Mouse (Mus musculus) inflammation-experienced regulatory T-cells, adult 16 weeks (primary cell): ENCODE results near the gene Apoh. TPM values are rescaled to one million over a fixed set of nuclear protein-coding genes. Genes with fewer than 3 reads are reported as not detected.

ENCODE experiments used
- polyA plus RNA-seq: library from polyadenylated mRNA; unstranded; fragments of 100-300 nt; shearing (Covaris generic); gene quantifications from one replicate; pipeline ENCODE4 v1.2.1, GENCODE M21; 2017

Gene Apoh
- not detected for polyA plus RNA-seq

DNA sequence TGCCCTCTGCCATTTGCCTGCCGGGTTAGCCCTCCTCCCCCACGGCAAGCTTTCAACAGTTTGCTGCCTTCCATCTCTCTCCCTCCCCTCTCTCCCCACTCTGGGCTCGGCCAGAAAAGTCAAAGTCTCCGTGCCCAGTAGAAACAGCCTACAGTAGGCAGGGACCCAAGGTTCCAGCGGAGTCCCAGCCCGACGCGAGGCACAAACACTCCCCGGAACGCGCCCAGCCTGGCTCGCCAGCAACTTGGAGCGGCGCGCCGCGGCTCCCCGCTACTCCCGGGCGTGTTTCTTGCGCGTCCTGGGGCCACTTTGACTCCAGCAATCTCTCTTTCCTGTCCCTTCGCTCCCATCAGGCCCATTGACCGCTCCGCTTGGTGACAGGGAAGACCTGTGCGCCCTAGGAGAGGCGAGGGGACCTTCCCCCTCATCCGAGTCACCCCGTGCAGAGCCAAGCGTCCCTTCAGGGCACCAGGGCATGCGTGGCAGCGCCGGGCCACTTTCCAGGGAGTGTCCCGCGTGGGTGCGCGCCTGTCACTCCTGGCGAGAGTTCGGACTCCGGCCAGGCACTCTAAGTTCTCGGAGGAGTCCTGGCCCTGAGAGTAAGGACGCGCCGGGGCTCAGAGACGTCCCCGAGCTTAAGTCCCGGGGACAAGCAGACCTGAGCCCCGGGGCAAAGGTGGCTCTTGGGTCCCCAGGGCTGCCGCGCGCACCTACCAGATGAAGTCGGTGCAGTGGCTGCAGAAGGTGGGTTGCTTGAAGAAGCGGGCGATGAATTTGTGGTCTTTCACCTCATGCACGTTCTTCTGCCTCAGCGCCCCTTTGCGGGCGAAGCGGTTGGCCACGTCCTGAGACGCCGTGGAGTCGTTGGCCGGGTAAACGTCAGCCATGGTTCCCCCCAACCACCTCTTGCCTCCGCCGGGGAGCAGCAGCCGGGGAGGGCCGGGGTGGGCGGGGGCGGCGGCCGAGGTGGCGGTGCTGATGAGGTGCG lies at the start of gene Apoh:
TSS of gene Apoh (plus strand) at position 574 of the 988 bp plus-strand sequence.

GRCm38 (mm10) chr11:108343789-108344462 lies 772 bp downstream of the Apoh start, which contains the start of gene Prkca:
Gene Prkca, minus strand, starts transcription at chr11:108343928.

GRCm38 (mm10) chr11:108424889-108425591 lies 81.9 kb downstream of the Apoh start, which contains the start of gene Cep112:
Gene Cep112, plus strand, starts transcription at chr11:108425192.

Other genes starting within 250 kb of the Apoh start
- 60.0 TPM for gene Prkca, start 574 bp downstream of the Apoh start, polyA plus RNA-seq
- gene Cep112, start 81.8 kb downstream of the Apoh start, polyA plus RNA-seq: 8.3 TPM